Mouse (Mus musculus) E14TG2a.4 (cell line): ENCODE measurements around the gene Fam196b.

ENCODE experiments used
- CTCF ChIP-seq: conservative IDR thresholded peaks from 2 replicates; pipeline ENCODE4 v1.5.1; 2014; ENCODE audit warnings: low read length
- POU5F1 ChIP-seq: IDR thresholded peaks from 2 replicates; pipeline ENCODE4 v1.6.1; 2014; ENCODE audit warnings: low read length, borderline replicate concordance

- peak; percentile 95 for TF ChIP-seq CTCF
- no peak for TF ChIP-seq POU5F1
Observed at GRCm38 (mm10) chr11:34337907-34338306, 23.3 kb downstream of the Fam196b start.
